Mouse (Mus musculus) C2C12 (cell line): ENCODE measurements around the gene Acat3. TPM values are rescaled to one million over a fixed set of nuclear protein-coding genes. Genes with fewer than 3 reads are reported as not detected.
"Not testable (repeated sequence)": the region's sequence is repeated elsewhere in the genome, so short reads cannot be mapped to it uniquely, and the experiment has no call there.

Experiments
- H3K27me3 ChIP-seq: one replicate; pipeline ENCODE4 v1.6.1; 2011; ENCODE audit not compliant: control insufficient read depth, insufficient read depth, insufficient read length
- H3K36me3 ChIP-seq: one replicate; pipeline ENCODE4 v1.6.1; 2011; ENCODE audit not compliant: control insufficient read depth, insufficient read depth
- H3K4me3 ChIP-seq: one replicate; pipeline ENCODE4 v1.5.1; 2011; ENCODE audit warnings: mild to moderate bottlenecking, control low read depth; ENCODE audit not compliant: poor library complexity, insufficient read depth, severe bottlenecking
- H3K79me2 ChIP-seq: one replicate; pipeline ENCODE4 v1.6.1; 2011; ENCODE audit not compliant: control insufficient read depth, insufficient read depth
- H3K79me3 ChIP-seq: one replicate; pipeline ENCODE4 v1.6.1; 2011; ENCODE audit warnings: low read depth, control low read depth
- H3ac ChIP-seq: one replicate; pipeline ENCODE3; 2011; ENCODE audit warnings: low read depth; ENCODE audit not compliant: control insufficient read depth, insufficient read length
- CEBPB ChIP-seq: IDR thresholded peaks from one replicate; pipeline ENCODE4 v1.6.1; 2011; ENCODE audit warnings: low read depth, mild to moderate bottlenecking, control low read depth, moderate library complexity
- CTCF ChIP-seq: IDR thresholded peaks from one replicate; pipeline ENCODE4 v1.5.1; 2011; ENCODE audit not compliant: control insufficient read depth, insufficient read depth, insufficient read length
- FOSL1 ChIP-seq: IDR thresholded peaks from one replicate; pipeline ENCODE4 v1.8.0; 2011; ENCODE audit warnings: mild to moderate bottlenecking, low read length; ENCODE audit not compliant: poor library complexity, insufficient read depth, severe bottlenecking
- MAX ChIP-seq: IDR thresholded peaks from one replicate; pipeline ENCODE4 v1.6.1; 2011; ENCODE audit warnings: mild to moderate bottlenecking, control low read depth
- MYOD1 ChIP-seq: IDR thresholded peaks from one replicate; pipeline ENCODE4 v1.6.1; 2011; ENCODE audit warnings: low read depth; ENCODE audit not compliant: control insufficient read depth, insufficient read length
- MYOG ChIP-seq: IDR thresholded peaks from one replicate; pipeline ENCODE4 v1.6.1; 2011; ENCODE audit not compliant: control insufficient read depth, insufficient read length; ENCODE audit errors: extremely low read depth
- USF1 ChIP-seq: IDR thresholded peaks from one replicate; pipeline ENCODE4 v1.6.1; 2011; ENCODE audit warnings: low read depth, mild to moderate bottlenecking, control low read depth, moderate library complexity
- polyA plus RNA-seq: library from polyadenylated mRNA; unstranded; fragments of >200 nt; fragmentation: generic; extraction: Trizol; gene quantifications from one replicate; pipeline ENCODE4 v1.2.1, GENCODE M21; 2012; ENCODE audit warnings: missing spikeins

Acat3 gene
- polyA plus RNA-seq, 1 experiment: 0.50 TPM

GRCm38 (mm10) chr17:12903372-12904333, 36.7 kb downstream of the Acat3 start:
- Histone ChIP-seq H3K79me2 (no peaks in the 10 kb centered on the region), H3K36me3 (peaks cover 9% of the 10 kb centered on the region), H3K27me3 (no peaks in the 10 kb centered on the region), H3K4me3 (no peak overlapping the region), H3K79me3 (no peaks in the 10 kb centered on the region), H3ac (no peak overlapping the region)
- TF ChIP-seq CTCF: no peak
- TF ChIP-seq USF1: no peak
- TF ChIP-seq MYOG: no peak
- no peak for TF ChIP-seq FOSL1
- TF ChIP-seq MAX: no peak
- no peak for TF ChIP-seq MYOD1
- TF ChIP-seq CEBPB: no peak

DNA sequence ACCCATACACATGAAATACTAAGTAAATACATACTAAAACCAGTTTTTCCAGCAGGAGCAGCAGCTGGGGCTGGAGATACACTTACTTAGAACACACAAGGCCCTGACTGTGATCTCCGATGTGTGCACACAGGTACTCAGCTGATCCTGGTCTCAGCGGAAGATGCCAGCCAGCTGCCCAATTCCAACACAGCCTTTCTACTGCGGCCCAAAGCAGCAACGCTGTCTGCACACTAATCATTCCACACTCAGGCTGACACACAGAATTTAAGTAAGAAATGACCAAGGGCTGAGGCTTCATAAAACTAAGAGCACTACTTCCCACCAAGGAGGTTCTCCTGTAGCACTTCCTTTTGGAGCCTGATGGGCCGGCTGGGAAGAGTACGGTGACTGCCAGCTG, 38.1 kb downstream of the Acat3 start:
- Histone ChIP-seq H3K27me3 (no peaks in the 10 kb centered on the region), H3K4me3 (no peak overlapping the region), H3K79me2 (no peaks in the 10 kb centered on the region), H3ac (no peak overlapping the region), H3K79me3 (no peaks in the 10 kb centered on the region), H3K36me3 (peaks cover 9% of the 10 kb centered on the region)
- no peak for TF ChIP-seq MYOG
- no peak for TF ChIP-seq MAX
- TF ChIP-seq CTCF: no peak
- TF ChIP-seq CEBPB: no peak
- no peak for TF ChIP-seq FOSL1
- TF ChIP-seq MYOD1: no peak
- no peak for TF ChIP-seq USF1

- H3K79me2 ChIP-seq, H3ac ChIP-seq, H3K79me3 ChIP-seq, H3K27me3 ChIP-seq, H3K4me3 ChIP-seq: not testable (repeated sequence)
- peaks cover 19% of the 10 kb centered on the region for H3K36me3 ChIP-seq
Observed at GRCm38 (mm10) chr17:12898607-12899006, 41.8 kb downstream of the Acat3 start.

- no peaks in the 10 kb centered on the region for H3K79me2 ChIP-seq
- no peak overlapping the region for H3K4me3 ChIP-seq
- no peak overlapping the region for H3ac ChIP-seq
- H3K79me3 ChIP-seq: no peaks in the 10 kb centered on the region
- TF ChIP-seq MYOD1: no peak
- no peak for TF ChIP-seq MAX
- TF ChIP-seq CTCF: no peak
- TF ChIP-seq USF1: no peak
- no peak for TF ChIP-seq CEBPB
- no peak for TF ChIP-seq FOSL1
- no peak for TF ChIP-seq MYOG
- H3K27me3 ChIP-seq: no peaks in the 10 kb centered on the region
- H3K36me3 ChIP-seq: peaks cover 12% of the 10 kb centered on the region
Observed at GRCm38 (mm10) chr17:12897674-12898073, 42.7 kb downstream of the Acat3 start.

DNA sequence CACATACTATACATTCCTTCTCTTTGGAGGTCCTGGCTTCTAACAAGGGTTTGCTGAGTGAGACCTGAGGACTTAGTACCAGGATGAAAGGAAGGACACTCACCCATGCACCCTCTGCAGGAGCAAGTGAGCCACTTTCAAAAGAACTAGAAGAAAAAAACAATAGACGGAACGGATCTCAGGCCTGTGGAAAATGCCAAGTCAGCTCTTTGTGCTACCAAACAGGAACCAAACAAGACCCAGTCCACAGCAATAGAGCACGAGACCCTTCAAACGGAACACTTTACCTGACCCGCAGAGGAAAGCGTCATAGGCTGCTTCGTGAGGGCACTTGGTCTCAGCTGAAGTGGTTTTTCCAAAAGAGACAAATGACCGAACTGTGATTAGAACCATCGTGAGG, 48.4 kb downstream of the Acat3 start:
- H3K36me3 ChIP-seq: peaks cover 9% of the 10 kb centered on the region
- H3K27me3 ChIP-seq: no peaks in the 10 kb centered on the region
- no peak for TF ChIP-seq MYOD1
- TF ChIP-seq MAX: no peak
- no peak for TF ChIP-seq USF1
- no peak for TF ChIP-seq MYOG
- no peak for TF ChIP-seq CEBPB
- TF ChIP-seq FOSL1: no peak
- TF ChIP-seq CTCF: no peak
- no peaks in the 10 kb centered on the region for H3K79me3 ChIP-seq
- H3K79me2 ChIP-seq: no peaks in the 10 kb centered on the region
- no peak overlapping the region for H3ac ChIP-seq
- no peak overlapping the region for H3K4me3 ChIP-seq

GRCm38 (mm10) chr17:12891054-12891453, 49.3 kb downstream of the Acat3 start:
- H3K27me3 ChIP-seq: no peaks in the 10 kb centered on the region
- H3ac ChIP-seq: no peak overlapping the region
- TF ChIP-seq FOSL1: no peak
- TF ChIP-seq CTCF: no peak
- TF ChIP-seq MYOD1: no peak
- TF ChIP-seq USF1: no peak
- TF ChIP-seq MYOG: no peak
- no peak for TF ChIP-seq CEBPB
- TF ChIP-seq MAX: no peak
- H3K79me2 ChIP-seq: no peaks in the 10 kb centered on the region
- H3K4me3 ChIP-seq: no peak overlapping the region
- H3K79me3 ChIP-seq: no peaks in the 10 kb centered on the region
- H3K36me3 ChIP-seq: peaks cover 6% of the 10 kb centered on the region
